Mouse (Mus musculus): Measurements from ENCODE around the gene Nhlrc1. TPM values are rescaled to one million over a fixed set of nuclear protein-coding genes. Genes with fewer than 3 reads are reported as not detected.

Gene Nhlrc1
- polyA plus RNA-seq, 1 experiment from 2014 or later: 4.1 TPM

GRCm38 (mm10) chr13:46993274-46993551 is 21.4 kb downstream of the Nhlrc1 start:
- H3K4me3 ChIP-seq: no peak overlapping the region
- DNase-seq (ENCODE audit: low spot score): no peak
- H3K36me3 ChIP-seq: no peaks in the 10 kb centered on the region
- no peaks in the 10 kb centered on the region for H3K4me1 ChIP-seq
- 89% methylated on average over 2 of the region's 2 CpGs for WGBS
- no peaks in the 10 kb centered on the region for H3K27me3 ChIP-seq (ENCODE audit: low read depth, poor library complexity, severe bottlenecking)
- H3K27ac ChIP-seq (replicated peaks): no peak overlapping the region
- H3K9me3 ChIP-seq (replicated peaks): no peaks in the 10 kb centered on the region

- Histone ChIP-seq H3K27me3 (ENCODE audit: low read depth, poor library complexity, severe bottlenecking) (no peaks in the 10 kb centered on the region), H3K9me3 (replicated peaks) (no peaks in the 10 kb centered on the region), H3K4me3 (no peak overlapping the region), H3K27ac (replicated peaks) (no peak overlapping the region), H3K36me3 (no peaks in the 10 kb centered on the region), H3K4me1 (no peaks in the 10 kb centered on the region)
- WGBS: 74% methylated on average over 7 of the region's 7 CpGs
- no peak for DNase-seq (ENCODE audit: low spot score)
These were observed 22.0 kb downstream of the Nhlrc1 start for GRCm38 (mm10) chr13:46992516-46993273.

GRCm38 (mm10) chr13:46990376-46991011 is 24.2 kb downstream of the Nhlrc1 start:
- WGBS: 57% methylated on average over 4 of the region's 4 CpGs

GRCm38 (mm10) chr13:46987941-46988340 is 26.7 kb downstream of the Nhlrc1 start:
- Histone ChIP-seq H3K9me3 (replicated peaks) (no peaks in the 10 kb centered on the region), H3K27me3 (ENCODE audit: low read depth, poor library complexity, severe bottlenecking) (no peaks in the 10 kb centered on the region), H3K4me1 (peaks cover 5% of the 10 kb centered on the region), H3K4me3 (no peak overlapping the region), H3K36me3 (no peaks in the 10 kb centered on the region), H3K27ac (replicated peaks) (no peak overlapping the region)
- 83% methylated on average over 8 of the region's 8 CpGs for WGBS
- no peak for DNase-seq (ENCODE audit: low spot score)

More at GRCm38 (mm10) chr13:46990376-46991011, 24.2 kb downstream of the Nhlrc1 start:
- Histone ChIP-seq H3K4me3 (no peak overlapping the region), H3K4me1 (peaks cover 5% of the 10 kb centered on the region), H3K27ac (replicated peaks) (no peak overlapping the region), H3K9me3 (replicated peaks) (no peaks in the 10 kb centered on the region), H3K36me3 (no peaks in the 10 kb centered on the region), H3K27me3 (ENCODE audit: low read depth, poor library complexity, severe bottlenecking) (no peaks in the 10 kb centered on the region)
- no peak for DNase-seq (ENCODE audit: low spot score)

- H3K9me3 ChIP-seq (replicated peaks): no peaks in the 10 kb centered on the region
- H3K27ac ChIP-seq (replicated peaks): no peak overlapping the region
- no peak overlapping the region for H3K4me3 ChIP-seq
- H3K36me3 ChIP-seq: no peaks in the 10 kb centered on the region
- peaks cover 5% of the 10 kb centered on the region for H3K4me1 ChIP-seq
- DNase-seq (ENCODE audit: low spot score): no peak
- WGBS: 73% methylated on average over 6 of the region's 6 CpGs
- H3K27me3 ChIP-seq (ENCODE audit: low read depth, poor library complexity, severe bottlenecking): no peaks in the 10 kb centered on the region
These were observed 28.4 kb downstream of the Nhlrc1 start for GRCm38 (mm10) chr13:46986208-46986607.

GRCm38 (mm10) chr13:46983878-46984277 is 30.8 kb downstream of the Nhlrc1 start:
- 96% methylated on average over 2 of the region's 2 CpGs for WGBS
- DNase-seq (ENCODE audit: low spot score): no peak
- no peak overlapping the region for H3K27ac ChIP-seq (replicated peaks)

GRCm38 (mm10) chr13:46979836-46980490 is 34.7 kb downstream of the Nhlrc1 start:
- Histone ChIP-seq H3K27ac (replicated peaks) (no peak overlapping the region), H3K4me3 (no peak overlapping the region), H3K36me3 (no peaks in the 10 kb centered on the region), H3K9me3 (replicated peaks) (no peaks in the 10 kb centered on the region), H3K4me1 (peaks cover 16% of the 10 kb centered on the region), H3K27me3 (ENCODE audit: low read depth, poor library complexity, severe bottlenecking) (no peaks in the 10 kb centered on the region)
- WGBS: 80% methylated on average over 13 of the region's 13 CpGs
- no peak for DNase-seq (ENCODE audit: low spot score)

More at GRCm38 (mm10) chr13:46983878-46984277, 30.8 kb downstream of the Nhlrc1 start:
- no peaks in the 10 kb centered on the region for H3K9me3 ChIP-seq (replicated peaks)
- no peaks in the 10 kb centered on the region for H3K27me3 ChIP-seq (ENCODE audit: low read depth, poor library complexity, severe bottlenecking)
- H3K36me3 ChIP-seq: no peaks in the 10 kb centered on the region
- H3K4me1 ChIP-seq: peaks cover 5% of the 10 kb centered on the region
- no peak overlapping the region for H3K4me3 ChIP-seq

GRCm38 (mm10) chr13:46976532-46976931 is 38.1 kb downstream of the Nhlrc1 start:
- Histone ChIP-seq H3K9me3 (replicated peaks) (no peaks in the 10 kb centered on the region), H3K4me3 (no peak overlapping the region), H3K27me3 (ENCODE audit: low read depth, poor library complexity, severe bottlenecking) (no peaks in the 10 kb centered on the region), H3K4me1 (peaks cover 24% of the 10 kb centered on the region), H3K36me3 (no peaks in the 10 kb centered on the region), H3K27ac (replicated peaks) (peak overlapping the region; percentile 93)
- 91% methylated on average over 7 of the region's 7 CpGs for WGBS
- no peak for DNase-seq (ENCODE audit: low spot score)

GRCm38 (mm10) chr13:46975930-46976329 is 38.7 kb downstream of the Nhlrc1 start:
- Histone ChIP-seq H3K36me3 (no peaks in the 10 kb centered on the region), H3K27ac (replicated peaks) (peak overlapping the region; percentile 93), H3K4me3 (no peak overlapping the region), H3K4me1 (peaks cover 24% of the 10 kb centered on the region), H3K9me3 (replicated peaks) (no peaks in the 10 kb centered on the region), H3K27me3 (ENCODE audit: low read depth, poor library complexity, severe bottlenecking) (no peaks in the 10 kb centered on the region)
- DNase-seq (ENCODE audit: low spot score): no peak
- WGBS: 71% methylated on average over 4 of the region's 4 CpGs

GRCm38 (mm10) chr13:46975031-46975551 is 39.6 kb downstream of the Nhlrc1 start:
- 27% methylated on average over 14 of the region's 14 CpGs for WGBS
- peak; percentile 78 for DNase-seq (ENCODE audit: low spot score)
- H3K36me3 ChIP-seq: no peaks in the 10 kb centered on the region
- H3K27me3 ChIP-seq (ENCODE audit: low read depth, poor library complexity, severe bottlenecking): no peaks in the 10 kb centered on the region
- H3K27ac ChIP-seq (replicated peaks): peak overlapping the region; percentile 93
- H3K4me3 ChIP-seq: peak overlapping the region; percentile 50
- H3K9me3 ChIP-seq (replicated peaks): no peaks in the 10 kb centered on the region
- peaks cover 24% of the 10 kb centered on the region for H3K4me1 ChIP-seq

GRCm38 (mm10) chr13:46970286-46970945 is 44.2 kb downstream of the Nhlrc1 start:
- DNase-seq (ENCODE audit: low spot score): no peak
- 87% methylated on average over 10 of the region's 10 CpGs for WGBS
- H3K9me3 ChIP-seq (replicated peaks): no peaks in the 10 kb centered on the region

GRCm38 (mm10) chr13:46968626-46969025 is 46.0 kb downstream of the Nhlrc1 start:
- peaks cover 7% of the 10 kb centered on the region for H3K4me1 ChIP-seq
- H3K36me3 ChIP-seq: no peaks in the 10 kb centered on the region
- no peaks in the 10 kb centered on the region for H3K9me3 ChIP-seq (replicated peaks)
- no peak for DNase-seq (ENCODE audit: low spot score)
- WGBS: 91% methylated on average over 2 of the region's 2 CpGs
- no peak overlapping the region for H3K4me3 ChIP-seq
- no peaks in the 10 kb centered on the region for H3K27me3 ChIP-seq (ENCODE audit: low read depth, poor library complexity, severe bottlenecking)
- no peak overlapping the region for H3K27ac ChIP-seq (replicated peaks)

More at GRCm38 (mm10) chr13:46970286-46970945, 44.2 kb downstream of the Nhlrc1 start:
- no peak overlapping the region for H3K4me3 ChIP-seq
- no peak overlapping the region for H3K27ac ChIP-seq (replicated peaks)
- peaks cover 18% of the 10 kb centered on the region for H3K4me1 ChIP-seq
- no peaks in the 10 kb centered on the region for H3K36me3 ChIP-seq
- no peaks in the 10 kb centered on the region for H3K27me3 ChIP-seq (ENCODE audit: low read depth, poor library complexity, severe bottlenecking)
